Mouse (Mus musculus): Measurements from ENCODE around the gene Man1a. TPM values are rescaled to one million over a fixed set of nuclear protein-coding genes. Genes with fewer than 3 reads are reported as not detected.
A peak's percentile ranks its signal among the peaks of the same experiment; 100 is the strongest.

The Man1a gene
- polyA plus RNA-seq (2012; rRNA removed) (14.2 and 16.8 TPM in 2 replicates), polyA plus RNA-seq (2014; fragmentation: Nextera tagmentation; extraction: Ambion mirVana) (11.9 and 12.7 TPM in 2 replicates)

DNA sequence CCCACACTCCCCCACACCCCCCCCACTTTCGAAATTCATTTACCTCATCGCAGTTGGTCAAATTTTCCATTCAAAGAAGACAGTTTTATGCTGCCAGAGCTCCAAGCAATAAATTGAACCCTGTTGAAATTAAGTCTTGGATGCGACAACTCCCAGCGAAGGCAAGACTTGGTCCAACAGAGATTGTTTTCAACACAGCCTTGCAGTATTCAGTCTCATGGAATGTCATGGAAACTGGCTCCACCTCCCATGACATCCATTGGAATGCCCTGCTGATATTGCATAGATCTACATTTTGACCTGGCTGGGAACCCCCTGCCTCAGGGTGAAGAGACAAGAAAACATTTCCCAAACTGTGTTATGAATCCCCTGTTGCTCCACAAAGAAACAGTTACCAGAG, at the start of gene Man1a:
TSS of gene Man1a (minus strand) at position 190 of the 400 bp plus-strand sequence.
- H3K27ac ChIP-seq (replicated peaks; ENCODE audit: low read depth, low read length): 0 out of 2 replicates have a peak within 1 kb of the TSS, but pooled peaks have one; percentile 7

DNA sequence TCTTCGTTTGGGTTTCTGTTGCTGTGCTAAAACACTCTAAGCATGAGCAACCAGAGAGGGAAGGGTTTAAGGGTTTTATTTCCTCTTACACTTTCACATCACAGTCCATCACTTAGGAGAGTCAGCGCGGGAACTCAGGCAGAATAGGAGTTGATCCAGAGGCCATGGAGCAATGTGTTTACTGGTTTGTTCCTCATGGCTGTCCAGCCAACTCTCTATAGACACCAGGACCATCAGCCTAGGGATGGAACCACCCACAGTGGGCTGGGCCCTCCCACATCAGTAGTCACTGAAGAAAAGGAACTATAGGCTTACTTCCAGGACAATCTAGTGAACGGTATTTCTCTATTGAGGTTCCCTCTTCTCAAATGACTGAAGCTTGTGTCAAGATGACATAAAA, 45.4 kb upstream of the Man1a start:
- DNase-seq (ENCODE audit: low spot score) (no peak), ATAC-seq (ENCODE audit: low FRiP score, low read depth) (no peak)
- H3K9me3 ChIP-seq (ENCODE audit: control insufficient read depth, low read length): no peaks in the 10 kb centered on the region
- H3K27me3 ChIP-seq (ENCODE audit: control insufficient read depth, insufficient read depth, low read length): no peaks in the 10 kb centered on the region
- no peak overlapping the region for H3K9ac ChIP-seq (ENCODE audit: low read depth, low read length, severe bottlenecking)
- no peak for TF ChIP-seq POLR2A (IDR thresholded peaks at IDR 0.05; ENCODE audit: borderline replicate concordance, extremely low read depth, insufficient read depth, insufficient read length)
- H3K27ac ChIP-seq (replicated peaks; ENCODE audit: low read depth, low read length): no peak overlapping the region
- H3K4me3 ChIP-seq (replicated peaks; ENCODE audit: low read length): no peak overlapping the region
- no peak overlapping the region for H3K4me2 ChIP-seq (replicated peaks; ENCODE audit: low read depth, low read length, severe bottlenecking)
- H3K36me3 ChIP-seq (ENCODE audit: control insufficient read depth, insufficient read depth, low read length): no peaks in the 10 kb centered on the region
- H3K4me1 ChIP-seq (ENCODE audit: control insufficient read depth, insufficient read depth, low read length): 0 out of 2 replicates have a peak, but pooled peaks cover 3% of the 10 kb centered on the region
- 86% methylated on average over 4 of the region's 4 CpGs for WGBS

More for the DNA sequence above, at the start of gene Man1a:
- no peak for TF ChIP-seq POLR2A (IDR thresholded peaks at IDR 0.05; ENCODE audit: borderline replicate concordance, extremely low read depth, insufficient read depth, insufficient read length)
- Histone ChIP-seq H3K9me3 (ENCODE audit: control insufficient read depth, low read length) (no peaks in the 10 kb centered on the region), H3K4me3 (replicated peaks; ENCODE audit: low read length) (peak within 1 kb of the TSS; percentile 76), H3K9ac (ENCODE audit: low read depth, low read length, severe bottlenecking) (peak within 1 kb of the TSS; percentile 68), H3K36me3 (ENCODE audit: control insufficient read depth, insufficient read depth, low read length) (no peaks in the 10 kb centered on the region), H3K4me2 (replicated peaks; ENCODE audit: low read depth, low read length, severe bottlenecking) (peak within 1 kb of the TSS; percentile 96), H3K4me1 (ENCODE audit: control insufficient read depth, insufficient read depth, low read length) (peaks cover 21% of the 10 kb centered on the region), H3K27me3 (ENCODE audit: control insufficient read depth, insufficient read depth, low read length) (no peaks in the 10 kb centered on the region)
- 10% methylated on average over 4 of the region's 4 CpGs for WGBS
- DNase-seq (ENCODE audit: low spot score) (peak; percentile 9), ATAC-seq (ENCODE audit: low FRiP score, low read depth) (no peak)

DNA sequence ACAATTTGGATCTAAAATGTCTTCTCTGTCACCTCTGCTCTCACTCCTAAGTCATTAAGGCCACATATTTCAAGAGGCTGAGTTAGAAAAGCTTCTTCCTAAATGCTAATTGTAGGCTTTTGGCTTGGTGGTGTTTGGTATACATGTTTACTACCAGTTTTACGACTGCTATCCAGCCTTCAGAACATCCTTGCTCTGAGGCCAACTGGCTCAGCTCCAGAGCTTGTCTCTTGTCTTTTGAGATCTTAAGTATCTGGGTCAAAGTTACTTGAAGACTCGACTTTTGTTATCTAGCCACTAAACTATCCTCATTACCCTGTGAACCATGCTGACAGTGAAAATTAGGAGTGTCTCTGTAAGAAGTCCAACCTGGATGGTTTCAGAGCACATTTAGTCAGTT, 44.0 kb upstream of the Man1a start:
- H3K4me2 ChIP-seq (replicated peaks; ENCODE audit: low read depth, low read length, severe bottlenecking): no peak overlapping the region
- no peaks in the 10 kb centered on the region for H3K27me3 ChIP-seq (ENCODE audit: control insufficient read depth, insufficient read depth, low read length)
- H3K27ac ChIP-seq (replicated peaks; ENCODE audit: low read depth, low read length): no peak overlapping the region
- ATAC-seq (ENCODE audit: low FRiP score, low read depth) (no peak), DNase-seq (ENCODE audit: low spot score) (no peak)
- 33% methylated on average over 2 of the region's 2 CpGs for WGBS
- TF ChIP-seq POLR2A (IDR thresholded peaks at IDR 0.05; ENCODE audit: borderline replicate concordance, extremely low read depth, insufficient read depth, insufficient read length): no peak
- 0 out of 2 replicates have a peak, but pooled peaks cover 3% of the 10 kb centered on the region for H3K4me1 ChIP-seq (ENCODE audit: control insufficient read depth, insufficient read depth, low read length)
- no peaks in the 10 kb centered on the region for H3K9me3 ChIP-seq (ENCODE audit: control insufficient read depth, low read length)
- H3K9ac ChIP-seq (ENCODE audit: low read depth, low read length, severe bottlenecking): no peak overlapping the region
- H3K36me3 ChIP-seq (ENCODE audit: control insufficient read depth, insufficient read depth, low read length): no peaks in the 10 kb centered on the region
- H3K4me3 ChIP-seq (replicated peaks; ENCODE audit: low read length): no peak overlapping the region

DNA sequence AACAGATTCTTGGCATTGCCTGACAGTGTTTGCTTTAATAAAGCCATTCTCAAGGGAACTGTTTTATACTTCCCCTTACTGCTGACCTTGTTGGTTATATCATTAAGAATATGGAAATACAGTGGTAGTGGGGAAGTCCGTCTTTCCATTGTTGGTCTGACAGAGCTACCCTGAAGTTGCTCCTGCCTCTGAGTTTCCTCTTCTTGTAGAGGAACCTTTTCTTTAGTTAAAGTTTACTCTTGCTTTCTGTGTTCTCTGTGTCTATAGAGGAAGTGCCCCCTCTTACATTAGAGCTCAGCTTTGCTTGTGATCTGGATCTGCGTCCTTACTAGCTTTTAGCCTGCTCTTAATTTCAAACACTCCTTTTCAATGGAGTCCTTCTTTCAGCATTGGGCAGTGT, 42.9 kb upstream of the Man1a start:
- H3K27ac ChIP-seq (replicated peaks; ENCODE audit: low read depth, low read length): no peak overlapping the region
- no peak overlapping the region for H3K9ac ChIP-seq (ENCODE audit: low read depth, low read length, severe bottlenecking)
- H3K4me2 ChIP-seq (replicated peaks; ENCODE audit: low read depth, low read length, severe bottlenecking): no peak overlapping the region
- no peaks in the 10 kb centered on the region for H3K36me3 ChIP-seq (ENCODE audit: control insufficient read depth, insufficient read depth, low read length)
- no peak overlapping the region for H3K4me3 ChIP-seq (replicated peaks; ENCODE audit: low read length)
- no peaks in the 10 kb centered on the region for H3K27me3 ChIP-seq (ENCODE audit: control insufficient read depth, insufficient read depth, low read length)
- no peaks in the 10 kb centered on the region for H3K9me3 ChIP-seq (ENCODE audit: control insufficient read depth, low read length)
- no peak for TF ChIP-seq POLR2A (IDR thresholded peaks at IDR 0.05; ENCODE audit: borderline replicate concordance, extremely low read depth, insufficient read depth, insufficient read length)
- WGBS: 73% methylated on average over 2 of the region's 2 CpGs
- no peak for ATAC-seq (ENCODE audit: low FRiP score, low read depth)
- 0 out of 2 replicates have a peak, but pooled peaks cover 3% of the 10 kb centered on the region for H3K4me1 ChIP-seq (ENCODE audit: control insufficient read depth, insufficient read depth, low read length)
- no peak for DNase-seq (ENCODE audit: low spot score)

DNA sequence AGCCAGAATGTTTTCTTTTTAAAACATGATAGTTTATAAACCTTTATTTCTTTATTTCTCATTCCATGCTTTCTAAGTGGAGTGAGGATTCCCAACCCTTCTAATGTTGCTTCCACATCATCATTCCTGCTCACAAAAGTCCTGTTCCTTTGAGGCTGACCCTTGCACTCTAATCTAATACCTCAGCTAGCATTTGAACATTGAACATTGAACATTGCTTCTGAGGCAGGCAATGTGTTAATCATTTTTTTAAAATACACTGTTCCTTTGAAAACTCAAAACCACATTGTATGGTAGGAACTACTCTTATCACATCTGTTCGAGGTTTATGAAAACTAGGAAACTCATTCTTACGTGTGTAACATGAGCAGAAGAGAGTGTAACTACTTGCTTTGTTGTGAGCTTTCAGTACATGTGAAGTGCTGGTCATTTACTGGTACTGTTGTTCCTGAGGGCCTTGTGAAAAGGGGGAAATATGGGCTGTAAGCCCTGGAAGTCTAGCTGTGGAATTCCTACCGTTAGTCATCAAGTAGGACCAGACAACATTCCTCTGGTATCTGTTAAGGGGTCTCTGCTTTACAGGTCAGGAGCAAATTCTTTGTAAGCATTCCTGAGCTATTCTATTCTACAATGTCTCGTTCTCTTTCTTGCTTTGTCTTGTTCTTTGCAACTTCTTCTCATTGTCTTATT, 42.0 kb upstream of the Man1a start:
- no peak overlapping the region for H3K4me3 ChIP-seq (replicated peaks; ENCODE audit: low read length)
- H3K4me1 ChIP-seq (ENCODE audit: control insufficient read depth, insufficient read depth, low read length): 0 out of 2 replicates have a peak, but pooled peaks cover 3% of the 10 kb centered on the region
- peak overlapping the region; percentile 53; the same call in 1 of the 2 replicates for H3K27ac ChIP-seq (replicated peaks; ENCODE audit: low read depth, low read length)
- DNase-seq (ENCODE audit: low spot score) (no peak), ATAC-seq (ENCODE audit: low FRiP score, low read depth) (peak; percentile 56)
- no peak overlapping the region for H3K9ac ChIP-seq (ENCODE audit: low read depth, low read length, severe bottlenecking)
- WGBS: 29% methylated on average over 4 of the region's 4 CpGs
- no peak for TF ChIP-seq POLR2A (IDR thresholded peaks at IDR 0.05; ENCODE audit: borderline replicate concordance, extremely low read depth, insufficient read depth, insufficient read length)
- H3K9me3 ChIP-seq (ENCODE audit: control insufficient read depth, low read length): no peaks in the 10 kb centered on the region
- no peaks in the 10 kb centered on the region for H3K36me3 ChIP-seq (ENCODE audit: control insufficient read depth, insufficient read depth, low read length)
- H3K4me2 ChIP-seq (replicated peaks; ENCODE audit: low read depth, low read length, severe bottlenecking): no peak overlapping the region
- no peaks in the 10 kb centered on the region for H3K27me3 ChIP-seq (ENCODE audit: control insufficient read depth, insufficient read depth, low read length)
